Mouse (Mus musculus) A20 (cell line): ENCODE results near the gene Wdr77.
"Not testable (repeated sequence)": the region's sequence is repeated elsewhere in the genome, so short reads cannot be mapped to it uniquely, and the experiment has no call there.

Experiments
- DNase-seq: peaks from one replicate; pipeline ENCODE4 v3.0.0-alpha.2; 2011; ENCODE audit warnings: low read depth, low spot score

The Wdr77 gene

GRCm38 (mm10) chr3:105951348-105951747 is 7.8 kb upstream of the Wdr77 start:
- DNase-seq: no peak

GRCm38 (mm10) chr3:105957235-105957634 is 1.9 kb upstream of the Wdr77 start:
- no peak for DNase-seq

- DNase-seq: no peak
Observed at GRCm38 (mm10) chr3:105958204-105958603, 965 bp upstream of the Wdr77 start.

- no peak for DNase-seq
Observed at GRCm38 (mm10) chr3:105959585-105959984, 416 bp downstream of the Wdr77 start.

GRCm38 (mm10) chr3:105959999-105960398 is 830 bp downstream of the Wdr77 start, which contains the start of gene Atp5f1:
Atp5f1 (minus strand) TSS chr3:105960099.
- no peak for DNase-seq

GRCm38 (mm10) chr3:105960700-105961099 is 1.5 kb downstream of the Wdr77 start:
- peak; percentile 53 for DNase-seq

GRCm38 (mm10) chr3:105971831-105972446 is 12.8 kb downstream of the Wdr77 start:
- DNase-seq: no peak

GRCm38 (mm10) chr3:105973411-105973810 is 14.2 kb downstream of the Wdr77 start, which contains the start of gene Ovgp1:
Ovgp1 (plus strand) TSS chr3:105973711.
- DNase-seq: no peak

- no peak for DNase-seq
Observed at GRCm38 (mm10) chr3:105974174-105974573, 15.0 kb downstream of the Wdr77 start.

GRCm38 (mm10) chr3:105989611-105990010 is 30.4 kb downstream of the Wdr77 start:
- not testable (repeated sequence) for DNase-seq

- peak; percentile 68 for DNase-seq
Observed at GRCm38 (mm10) chr3:105991653-105992283, 32.6 kb downstream of the Wdr77 start.

GRCm38 (mm10) chr3:105994730-105995129 is 35.6 kb downstream of the Wdr77 start:
- peak; percentile 79 for DNase-seq

- DNase-seq: peak; percentile 37
Observed at GRCm38 (mm10) chr3:106000707-106001375, 41.7 kb downstream of the Wdr77 start.

GRCm38 (mm10) chr3:106001416-106002370 is 42.5 kb downstream of the Wdr77 start:
- DNase-seq: no peak

GRCm38 (mm10) chr3:106003360-106003759 is 44.2 kb downstream of the Wdr77 start:
- DNase-seq: not testable (repeated sequence)

GRCm38 (mm10) chr3:106014546-106014945 is 55.4 kb downstream of the Wdr77 start, which contains the start of gene Pifo:
Pifo (minus strand) TSS chr3:106014646.
- no peak for DNase-seq
